Mouse (Mus musculus) cerebellum, adult 2 months (tissue): Measurements from ENCODE around the gene Tigd3.

ENCODE experiments used
- CTCF ChIP-seq: fragments of 200-500 bp; IDR thresholded peaks from 2 replicates; pipeline ENCODE4 v1.5.1; 2011; ENCODE audit warnings: low read depth, mild to moderate bottlenecking, control low read depth, low read length, moderate library complexity, borderline replicate concordance; ENCODE audit not compliant: insufficient read depth
- POLR2A ChIP-seq: fragments of 200-500 bp; IDR thresholded peaks from 2 replicates; pipeline ENCODE4 v1.6.1; 2011; ENCODE audit warnings: low read length, control low read depth, borderline replicate concordance; ENCODE audit not compliant: insufficient read depth

DNA sequence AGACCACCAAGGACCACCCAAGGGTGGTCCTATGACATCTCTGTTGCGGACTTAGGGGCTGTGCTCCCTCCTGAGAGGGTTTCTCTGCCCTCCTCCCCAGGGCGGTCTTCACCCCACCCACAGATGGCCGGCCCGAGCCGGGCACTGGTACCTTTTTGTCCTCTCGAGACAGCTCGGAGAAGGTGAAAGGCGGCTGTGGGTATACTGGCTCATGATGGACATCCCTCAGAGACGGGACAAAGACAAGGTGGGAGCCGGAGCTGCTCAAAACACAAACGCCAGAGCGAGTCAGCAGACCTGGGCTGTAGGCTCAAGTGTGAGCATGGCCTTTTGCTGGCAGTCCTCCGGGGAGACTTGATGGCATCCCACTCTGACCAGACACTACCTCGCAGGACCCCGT is 49.5 kb upstream of the Tigd3 start:
- no peak for TF ChIP-seq CTCF
- TF ChIP-seq POLR2A, result no peak
